8 mouse cellular contexts compared by ENCODE assay signal in the genomic region with DNA sequence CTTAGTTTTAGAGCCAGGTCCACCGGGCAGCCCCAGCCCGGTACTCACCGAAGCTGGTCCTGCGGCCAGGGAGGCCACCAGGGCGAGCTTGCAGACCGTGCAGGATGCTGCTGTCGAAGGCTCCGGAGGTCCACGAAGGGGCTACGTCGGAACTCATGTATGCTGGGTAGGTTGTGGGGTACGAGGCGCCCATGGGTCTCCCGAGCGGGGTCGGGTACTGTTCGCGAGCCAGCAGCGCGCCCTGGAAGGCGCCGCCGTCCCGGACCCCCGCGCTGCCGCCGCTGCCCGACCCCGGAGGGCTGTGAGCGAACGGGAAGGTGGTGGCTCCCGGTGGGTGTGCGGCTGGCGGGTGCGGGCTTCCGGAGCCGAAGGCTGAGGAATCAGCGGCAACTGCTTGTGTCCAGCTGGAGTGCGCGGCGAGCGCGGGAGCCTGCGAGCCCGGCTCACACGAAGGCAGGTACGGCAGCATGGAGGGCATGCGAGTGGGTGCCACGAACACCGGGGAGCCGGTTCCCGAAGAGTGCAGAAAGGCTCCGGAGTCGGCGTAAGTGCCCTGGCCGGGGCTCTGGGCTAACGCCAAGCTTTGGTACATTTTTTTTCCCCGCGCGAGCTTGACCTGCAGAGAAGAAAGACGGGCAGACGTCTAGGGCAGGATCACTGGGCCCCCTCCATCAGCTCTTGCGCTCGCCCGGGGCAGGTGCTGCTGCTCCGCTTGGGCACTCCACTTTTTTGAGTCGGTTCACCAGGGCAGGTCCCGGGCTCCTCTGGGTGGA. TPM values are rescaled to one million over a fixed set of nuclear protein-coding genes. Genes with fewer than 3 reads are reported as not detected.
DNase-seq lines count a peak whose midpoint lies in the region; ATAC-seq and TF ChIP-seq lines count a peak whose summit lies in the region.

No protein-coding gene starts in this region.

- in situ Hi-C loops in ES-E14 (cut with MboI; ENCODE audit: low sequenced_read_pairs in 2 of 2, unreplicated experiment in 2 of 2), result no loop called here

- no peak for ATAC-seq in hindbrain, embryonic 16.5 days
- no peak for ATAC-seq in megakaryocyte-erythroid progenitor cell, adult 5-6 weeks (replicated peaks; ENCODE audit: low FRiP score, low TSS enrichment, poor library complexity, severe bottlenecking)

- peak overlapping the region; percentile 55 for H3K4me2 ChIP-seq in hindbrain, embryonic 16.5 days (ENCODE audit: low read length)

- H3K4me1 ChIP-seq in ES-E14 (ENCODE audit: control insufficient read depth in 2 of 2, insufficient read depth in 2 of 2, low read length in 2 of 2, poor library complexity in 1 of 2), result no peaks in the 10 kb centered on the region
- H3K4me1 ChIP-seq in hindbrain, embryonic 16.5 days (ENCODE audit: control insufficient read depth, insufficient read depth, low read depth, low read length), result peaks cover 13% of the 10 kb centered on the region

- H3K27ac ChIP-seq in ES-E14 (ENCODE audit: insufficient read depth, low read depth, low read length, poor library complexity, severe bottlenecking), result no peak overlapping the region
- H3K27ac ChIP-seq in hindbrain, embryonic 16.5 days (ENCODE audit: low read depth, low read length), result no peak overlapping the region

- no peaks in the 10 kb centered on the region for H3K36me3 ChIP-seq in ES-E14 (ENCODE audit: control insufficient read depth, insufficient read depth, low read length, poor library complexity, severe bottlenecking)
- no peaks in the 10 kb centered on the region for H3K36me3 ChIP-seq in hindbrain, embryonic 16.5 days (ENCODE audit: control insufficient read depth, insufficient read depth, low read length)

- peak overlapping the region; percentile 53 to 76 for H3K4me3 ChIP-seq in ES-E14 (ENCODE audit: insufficient read depth in 1 of 2, low read depth in 1 of 2, low read length in 2 of 2, poor library complexity in 1 of 2, severe bottlenecking in 1 of 2)
- H3K4me3 ChIP-seq in hindbrain, embryonic 16.5 days (ENCODE audit: low read length), result peak overlapping the region; percentile 32

- peak overlapping the region; percentile 27; the same call in 1 of the 2 replicates for H3K9ac ChIP-seq in ES-E14 (ENCODE audit: insufficient read depth, low read depth, low read length, poor library complexity, severe bottlenecking)
- peak overlapping the region; percentile 41 for H3K9ac ChIP-seq in hindbrain, embryonic 16.5 days (ENCODE audit: low read depth, low read length)

- no peaks in the 10 kb centered on the region for H3K9me3 ChIP-seq in ES-E14 (ENCODE audit: control insufficient read depth, insufficient read depth, low read depth, low read length)
- no peaks in the 10 kb centered on the region for H3K9me3 ChIP-seq in hindbrain, embryonic 16.5 days (ENCODE audit: control insufficient read depth, low read length)

- under 1% methylated on average over 55 of the region's 69 CpGs for WGBS in hindbrain, embryonic 16.5 days

- peak; percentile 18 for DNase-seq in adrenal gland, postnatal 14 days
- DNase-seq in adrenal gland, postnatal 25 days, result no peak
- peak; percentile 15 for DNase-seq in ES-E14 (ENCODE audit: low read depth, low spot score)
- peak; percentile 19 for DNase-seq in mesoderm, embryonic 11.5 days (ENCODE audit: low read depth, low spot score)
- no peak for DNase-seq in left cerebral cortex, adult 9 months (ENCODE audit: low spot score in 2 of 2)
- no peak for DNase-seq in left cerebral cortex, adult 18-20 months (ENCODE audit: low spot score in 2 of 2)

- H3K27me3 ChIP-seq in hindbrain, embryonic 16.5 days (replicated peaks; ENCODE audit: control insufficient read depth, insufficient read depth, low read length), result peaks cover 45% of the 10 kb centered on the region

TF ChIP-seq in ES-E14, 5 proteins besides CTCF, POLR2A, EP300 and RAD21:
- no peak for TF ChIP-seq ZC3H11A (IDR thresholded peaks at IDR 0.05; ENCODE audit: borderline replicate concordance, low read depth, low read length)
- TF ChIP-seq MAFK (IDR thresholded peaks at IDR 0.05; ENCODE audit: insufficient read depth, low read depth, low read length), result no peak
- no peak for TF ChIP-seq HCFC1 (IDR thresholded peaks at IDR 0.05; ENCODE audit: borderline replicate concordance, insufficient read depth, low read length)
- no peak for TF ChIP-seq CHD2 (IDR thresholded peaks at IDR 0.05; ENCODE audit: low read depth, low read length)
- no peak for TF ChIP-seq ZNF384 (IDR thresholded peaks at IDR 0.05; ENCODE audit: low read depth, low read length)
TF ChIP-seq in ES-E14: peak in this region for 0.

RNA-seq across cellular contexts. Expression of a gene that starts 0.5 kb away (rescaled TPM):
- total RNA-seq in adrenal gland, postnatal 14 days (2021), result 0.15 and 0.26 TPM in 2 replicates
- 0.29 TPM in 1 of 2 replicates, not detected in the other for total RNA-seq in adrenal gland, postnatal 25 days (2021)
- total RNA-seq in ES-E14 (2012; rRNA removed), result 0.04 and 0.11 TPM in 2 replicates
- not detected in 2 replicates for polyA plus RNA-seq in hindbrain, embryonic 16.5 days (2015; fragmentation: Nextera tagmentation; extraction: Ambion mirVana)
- not detected in 2 replicates for total RNA-seq in megakaryocyte-erythroid progenitor cell, adult 5-6 weeks (2014; fragmentation: Nextera tagmentation)
- total RNA-seq in megakaryocyte-erythroid progenitor cell, adult 5-6 weeks (2017), result not detected in 2 replicates
- total RNA-seq in left cerebral cortex, adult 18-20 months (2021), result not detected

RNA-seq across cellular contexts. Expression of a gene that starts 44.3 kb away (rescaled TPM):
- not detected in 2 replicates for total RNA-seq in adrenal gland, postnatal 14 days (2021)
- total RNA-seq in adrenal gland, postnatal 25 days (2021), result not detected in 2 replicates
- total RNA-seq in ES-E14 (2012; rRNA removed), result 0.54 and 1.4 TPM in 2 replicates
- polyA plus RNA-seq in hindbrain, embryonic 16.5 days (2015; fragmentation: Nextera tagmentation; extraction: Ambion mirVana), result not detected in 2 replicates
- total RNA-seq in megakaryocyte-erythroid progenitor cell, adult 5-6 weeks (2014; fragmentation: Nextera tagmentation), result not detected in 2 replicates
- not detected in 2 replicates for total RNA-seq in megakaryocyte-erythroid progenitor cell, adult 5-6 weeks (2017)
- total RNA-seq in left cerebral cortex, adult 18-20 months (2021), result not detected

Comparison
In these comparisons a context has a peak if more than half of its experiments do, and no peak if none do; other contexts are left out.
1. DNase-seq: peak in adrenal gland, postnatal 14 days (single experiment), ES-E14 (single experiment) and mesoderm, embryonic 11.5 days (single experiment); none in adrenal gland, postnatal 25 days (single experiment), left cerebral cortex, adult 9 months (0 of 2) and left cerebral cortex, adult 18-20 months (0 of 2).